Mouse (Mus musculus): ENCODE measurements around the gene Slc51a. TPM values are rescaled to one million over a fixed set of nuclear protein-coding genes. Genes with fewer than 3 reads are reported as not detected.

The Slc51a gene
- total and polyA plus RNA-seq, 3 experiments = 0.08 to 0.17 TPM; not detected in 1

- Histone ChIP-seq H3K79me2 (replicated peaks; ENCODE audit: control insufficient read depth, extremely low read depth, insufficient read depth, poor library complexity, severe bottlenecking) (no peaks in the 10 kb centered on the region), H3K36me3 (replicated peaks in 1 of 2; ENCODE audit: control insufficient read depth in 1 of 2, insufficient read depth in 1 of 2, low read length in 1 of 2) (no peaks in the 10 kb centered on the region), H3K27ac (ENCODE audit: insufficient read depth, low read depth) (no peak overlapping the region), H3K4me1 (ENCODE audit: control insufficient read depth in 1 of 2, insufficient read depth in 2 of 2) (peaks cover 5 to 21% of the 10 kb centered on the region in 2 experiments; a peak in 3 of 4 replicates), H3K9ac (ENCODE audit: insufficient read depth, low read depth) (no peak overlapping the region), H3K9me3 (replicated peaks; ENCODE audit: low read length) (no peaks in the 10 kb centered on the region), H3K27me3 (replicated peaks) (no peaks in the 10 kb centered on the region), H3K4me3 (replicated peaks in 1 of 3; ENCODE audit: low read depth in 2 of 3, low read length in 2 of 3, poor library complexity in 1 of 3) (no peak overlapping the region), H3K4me2 (ENCODE audit: insufficient read depth, low read depth, poor library complexity, severe bottlenecking) (peak overlapping the region; percentile 6; the same call in 1 of the 2 replicates)
- dilution Hi-C loops (cut with MboI; ENCODE audit: extremely low pct_ligation_motif_present, extremely low pct_unique_long_range_greater_than_20kb, low sequenced_read_pairs) = no loop called here
- TF ChIP-seq ZMIZ1 (IDR thresholded peaks at IDR 0.05; ENCODE audit: low read depth, low read length) = no peak
- no peak for TF ChIP-seq CHD2 (IDR thresholded peaks at IDR 0.05; ENCODE audit: low read length)
- TF ChIP-seq EP300 (IDR thresholded peaks at IDR 0.05; ENCODE audit: low read length) = no peak
- no peak for TF ChIP-seq MAFK (IDR thresholded peaks at IDR 0.05; ENCODE audit: insufficient replicate concordance, low read length)
- TF ChIP-seq ETS1 (conservative IDR thresholded peaks at IDR 0.05; ENCODE audit: low read depth, low read length) = no peak
- TF ChIP-seq MAX (IDR thresholded peaks at IDR 0.05; ENCODE audit: low read length) = no peak
- no peak for TF ChIP-seq POLR2AphosphoS2 (IDR thresholded peaks at IDR 0.05; ENCODE audit: low read depth, low read length)
- TF ChIP-seq MAZ (IDR thresholded peaks at IDR 0.05; ENCODE audit: low read depth, low read length) = no peak
- no peak for TF ChIP-seq IRF4 (IDR thresholded peaks at IDR 0.05; ENCODE audit: low read depth, low read length)
- in situ Hi-C loops (cut with MboI; ENCODE audit: low pct_ligation_motif_present, low pct_unique_long_range_greater_than_20kb, low sequenced_read_pairs) = no loop called here
- DNase-seq (ENCODE audit: extremely low read depth) = no peak
Measured at GRCm38 (mm10) chr16:32519656-32520371, 32.1 kb upstream of the Slc51a start.

GRCm38 (mm10) chr16:32517785-32518481 is 30.3 kb upstream of the Slc51a start:
- in situ Hi-C loops (cut with MboI; ENCODE audit: low pct_ligation_motif_present, low pct_unique_long_range_greater_than_20kb, low sequenced_read_pairs) = no loop called here
- no peak overlapping the region for H3K9ac ChIP-seq (ENCODE audit: insufficient read depth, low read depth)
- no peak overlapping the region for H3K27ac ChIP-seq (ENCODE audit: insufficient read depth, low read depth)
- no peak overlapping the region for H3K4me2 ChIP-seq (ENCODE audit: insufficient read depth, low read depth, poor library complexity, severe bottlenecking)
- DNase-seq (ENCODE audit: extremely low read depth) = no peak
- H3K27me3 ChIP-seq (replicated peaks) = no peaks in the 10 kb centered on the region
- H3K4me3 ChIP-seq (replicated peaks in 1 of 3; ENCODE audit: low read depth in 2 of 3, low read length in 2 of 3, poor library complexity in 1 of 3) = no peak overlapping the region
- H3K4me1 ChIP-seq (ENCODE audit: control insufficient read depth in 1 of 2, insufficient read depth in 2 of 2) = peaks cover 5 to 14% of the 10 kb centered on the region in 2 experiments
- TF ChIP-seq MAFK (IDR thresholded peaks at IDR 0.05; ENCODE audit: insufficient replicate concordance, low read length) = no peak
- no peak for TF ChIP-seq TCF12 (IDR thresholded peaks at IDR 0.05; ENCODE audit: low read depth, low read length)
- TF ChIP-seq ZMIZ1 (IDR thresholded peaks at IDR 0.05; ENCODE audit: low read depth, low read length) = no peak
- TF ChIP-seq RAD21 (IDR thresholded peaks at IDR 0.05; ENCODE audit: low read depth, low read length) = no peak
- no peak for TF ChIP-seq USF2 (conservative IDR thresholded peaks at IDR 0.05; ENCODE audit: low read depth, low read length)
- no peak for TF ChIP-seq ZC3H11A (IDR thresholded peaks at IDR 0.05; ENCODE audit: low read depth, low read length)
- TF ChIP-seq ZKSCAN1 (IDR thresholded peaks at IDR 0.05; ENCODE audit: borderline replicate concordance, low read depth, low read length) = no peak
- TF ChIP-seq EP300 (IDR thresholded peaks at IDR 0.05; ENCODE audit: low read length) = no peak
- TF ChIP-seq CTCF (conservative IDR thresholded peaks at IDR 0.05 in 1 of 2, IDR thresholded peaks at IDR 0.05 in 1 of 2; ENCODE audit: low read depth in 2 of 2, low read length in 2 of 2) = no peak
- TF ChIP-seq KAT2A (IDR thresholded peaks at IDR 0.05; ENCODE audit: insufficient replicate concordance, low read length) = no peak
- no peak for TF ChIP-seq USF1 (IDR thresholded peaks at IDR 0.05; ENCODE audit: low read depth, low read length)
- TF ChIP-seq MXI1 (IDR thresholded peaks at IDR 0.05; ENCODE audit: low read depth, low read length) = no peak
- TF ChIP-seq MEF2A (IDR thresholded peaks at IDR 0.05; ENCODE audit: borderline replicate concordance, low read depth, low read length) = no peak
- no peak for TF ChIP-seq E2F4 (IDR thresholded peaks at IDR 0.05; ENCODE audit: insufficient replicate concordance, low read depth, low read length)
- TF ChIP-seq NRF1 (IDR thresholded peaks at IDR 0.05; ENCODE audit: low read depth, low read length) = no peak
- no peak for TF ChIP-seq NELFE (IDR thresholded peaks at IDR 0.05; ENCODE audit: low read depth, low read length)
- H3K9me3 ChIP-seq (replicated peaks; ENCODE audit: low read length) = no peaks in the 10 kb centered on the region
- no peaks in the 10 kb centered on the region for H3K79me2 ChIP-seq (replicated peaks; ENCODE audit: control insufficient read depth, extremely low read depth, insufficient read depth, poor library complexity, severe bottlenecking)
- no peaks in the 10 kb centered on the region for H3K36me3 ChIP-seq (replicated peaks in 1 of 2; ENCODE audit: control insufficient read depth in 1 of 2, insufficient read depth in 1 of 2, low read length in 1 of 2)
- dilution Hi-C loops (cut with MboI; ENCODE audit: extremely low pct_ligation_motif_present, extremely low pct_unique_long_range_greater_than_20kb, low sequenced_read_pairs) = no loop called here
